Mouse (Mus musculus): ENCODE data around the gene Mafb. TPM values are rescaled to one million over a fixed set of nuclear protein-coding genes. Genes with fewer than 3 reads are reported as not detected.

The Mafb gene
- polyA plus RNA-seq, 1 experiment from 2014 or later, result 3.0 TPM

GRCm38 (mm10) chr2:160340121-160340520 lies 26.7 kb downstream of the Mafb start:
- WGBS (ENCODE audit: insufficient replicate concordance), result 40% methylated on average over 4 of the region's 4 CpGs
- no peaks in the 10 kb centered on the region for H3K9me3 ChIP-seq (replicated peaks)
- H3K27ac ChIP-seq, result no peak overlapping the region
- no peak overlapping the region for H3K4me2 ChIP-seq
- ATAC-seq, result no peak
- H3K9ac ChIP-seq, result no peak overlapping the region
- H3K4me1 ChIP-seq, result no peaks in the 10 kb centered on the region
- no peak overlapping the region for H3K4me3 ChIP-seq
- 0 out of 2 replicates have a peak, but pooled peaks cover 5% of the 10 kb centered on the region for H3K27me3 ChIP-seq (replicated peaks)
- H3K36me3 ChIP-seq, result no peaks in the 10 kb centered on the region

GRCm38 (mm10) chr2:160339595-160339994 lies 27.3 kb downstream of the Mafb start:
- Histone ChIP-seq H3K9me3 (replicated peaks) (no peaks in the 10 kb centered on the region), H3K4me2 (no peak overlapping the region), H3K4me1 (no peaks in the 10 kb centered on the region), H3K36me3 (no peaks in the 10 kb centered on the region), H3K27ac (no peak overlapping the region), H3K9ac (no peak overlapping the region), H3K4me3 (no peak overlapping the region), H3K27me3 (replicated peaks) (0 out of 2 replicates have a peak, but pooled peaks cover 5% of the 10 kb centered on the region)
- 61% methylated on average over 5 of the region's 5 CpGs for WGBS (ENCODE audit: insufficient replicate concordance)
- ATAC-seq, result no peak

GRCm38 (mm10) chr2:160336053-160336452 lies 30.8 kb downstream of the Mafb start:
- 50% methylated on average over 2 of the region's 2 CpGs for WGBS (ENCODE audit: insufficient replicate concordance)
- H3K9ac ChIP-seq, result no peak overlapping the region
- no peak for ATAC-seq

GRCm38 (mm10) chr2:160335043-160335442 lies 31.8 kb downstream of the Mafb start:
- H3K27me3 ChIP-seq (replicated peaks), result 0 out of 2 replicates have a peak, but pooled peaks cover 5% of the 10 kb centered on the region
- no peak overlapping the region for H3K9ac ChIP-seq
- H3K36me3 ChIP-seq, result no peaks in the 10 kb centered on the region
- no peak for ATAC-seq
- H3K4me1 ChIP-seq, result no peaks in the 10 kb centered on the region
- H3K27ac ChIP-seq, result no peak overlapping the region
- WGBS (ENCODE audit: insufficient replicate concordance), result 12% methylated on average over 1 of the region's 1 CpGs
- H3K9me3 ChIP-seq (replicated peaks), result no peaks in the 10 kb centered on the region
- no peak overlapping the region for H3K4me2 ChIP-seq
- H3K4me3 ChIP-seq, result no peak overlapping the region

More at GRCm38 (mm10) chr2:160336053-160336452, 30.8 kb downstream of the Mafb start:
- no peak overlapping the region for H3K27ac ChIP-seq
- no peak overlapping the region for H3K4me2 ChIP-seq
- no peaks in the 10 kb centered on the region for H3K9me3 ChIP-seq (replicated peaks)
- no peak overlapping the region for H3K4me3 ChIP-seq
- H3K4me1 ChIP-seq, result no peaks in the 10 kb centered on the region
- no peaks in the 10 kb centered on the region for H3K36me3 ChIP-seq
- 0 out of 2 replicates have a peak, but pooled peaks cover 5% of the 10 kb centered on the region for H3K27me3 ChIP-seq (replicated peaks)

DNA sequence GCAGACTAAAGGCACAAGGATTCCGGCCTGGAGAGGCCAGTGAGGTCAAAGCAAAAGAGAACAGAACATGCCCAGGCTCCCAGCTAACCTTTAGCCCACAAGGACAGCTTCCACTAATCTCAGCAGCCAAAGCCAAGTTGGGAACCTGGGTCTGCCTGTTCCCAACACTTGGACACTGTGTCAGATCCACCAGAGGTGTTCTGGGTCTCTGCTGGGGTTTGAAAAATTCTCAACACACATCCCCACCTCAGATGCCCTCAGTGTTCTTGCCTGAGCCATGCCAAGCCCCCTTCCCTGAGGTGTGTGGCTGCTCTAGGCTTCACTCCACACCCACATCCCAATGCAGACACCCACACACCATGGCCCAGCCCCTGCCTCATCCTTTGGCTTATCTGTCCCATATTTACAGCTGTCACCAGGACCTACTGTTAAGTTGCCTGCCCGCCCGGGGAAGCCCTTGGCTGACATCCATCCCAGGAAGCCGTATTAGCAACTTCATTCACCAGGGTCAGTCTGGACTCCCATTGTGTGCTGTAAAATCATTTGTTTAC lies 32.7 kb downstream of the Mafb start, which contains the start of gene Gm826:
Gm826 (minus strand) TSS at position 52 of the 551 bp plus-strand sequence.
- Histone ChIP-seq H3K9me3 (replicated peaks) (no peaks in the 10 kb centered on the region), H3K36me3 (no peaks in the 10 kb centered on the region), H3K27ac (no peak within 1 kb of the TSS), H3K4me2 (no peak within 1 kb of the TSS), H3K4me1 (no peaks in the 10 kb centered on the region), H3K4me3 (no peak within 1 kb of the TSS), H3K27me3 (replicated peaks) (0 out of 2 replicates have a peak, but pooled peaks cover 5% of the 10 kb centered on the region), H3K9ac (no peak within 1 kb of the TSS)
- 53% methylated on average over 4 of the region's 4 CpGs for WGBS (ENCODE audit: insufficient replicate concordance)
- ATAC-seq, result no peak

GRCm38 (mm10) chr2:160332516-160333325 lies 34.1 kb downstream of the Mafb start:
- H3K9ac ChIP-seq, result no peak overlapping the region
- H3K4me3 ChIP-seq, result no peak overlapping the region
- peaks cover 7% of the 10 kb centered on the region for H3K4me1 ChIP-seq
- H3K27ac ChIP-seq, result no peak overlapping the region
- 59% methylated on average over 12 of the region's 12 CpGs for WGBS (ENCODE audit: insufficient replicate concordance)
- ATAC-seq, result no peak
- no peak overlapping the region for H3K4me2 ChIP-seq
- H3K9me3 ChIP-seq (replicated peaks), result no peaks in the 10 kb centered on the region
- H3K36me3 ChIP-seq, result no peaks in the 10 kb centered on the region
- H3K27me3 ChIP-seq (replicated peaks), result 0 out of 2 replicates have a peak, but pooled peaks cover 5% of the 10 kb centered on the region

- 37% methylated on average over 9 of the region's 9 CpGs for WGBS (ENCODE audit: insufficient replicate concordance)
- H3K4me2 ChIP-seq, result no peak overlapping the region
- H3K4me3 ChIP-seq, result no peak overlapping the region
- peaks cover 16% of the 10 kb centered on the region for H3K4me1 ChIP-seq
- no peak overlapping the region for H3K9ac ChIP-seq
- ATAC-seq, result no peak
- no peaks in the 10 kb centered on the region for H3K27me3 ChIP-seq (replicated peaks)
- H3K9me3 ChIP-seq (replicated peaks), result no peaks in the 10 kb centered on the region
- H3K36me3 ChIP-seq, result no peaks in the 10 kb centered on the region
- H3K27ac ChIP-seq, result no peak overlapping the region
Observed at GRCm38 (mm10) chr2:160328886-160329285, 38.0 kb downstream of the Mafb start.

DNA sequence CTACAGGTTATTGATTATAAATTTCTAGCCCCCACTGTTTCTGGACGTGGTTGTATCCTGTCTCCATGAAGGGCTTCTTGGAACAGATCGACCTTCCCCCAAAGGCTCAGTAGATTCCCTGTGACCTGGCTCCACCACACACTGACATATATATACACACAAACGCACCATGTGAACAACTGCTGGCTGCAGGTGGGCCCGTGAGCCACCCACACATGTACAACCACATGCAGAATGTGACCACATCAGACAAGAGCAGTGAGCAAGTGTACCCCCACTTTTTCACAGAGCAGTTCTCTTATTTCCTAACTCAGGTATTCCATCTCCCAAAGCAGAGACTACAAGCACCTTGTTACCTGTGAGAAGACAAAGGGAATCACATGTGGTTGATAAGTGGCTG lies 39.1 kb downstream of the Mafb start:
- 50% methylated on average over 4 of the region's 4 CpGs for WGBS (ENCODE audit: insufficient replicate concordance)
- H3K9ac ChIP-seq, result no peak overlapping the region
- peaks cover 16% of the 10 kb centered on the region for H3K4me1 ChIP-seq
- H3K27ac ChIP-seq, result no peak overlapping the region
- no peak overlapping the region for H3K4me3 ChIP-seq
- no peaks in the 10 kb centered on the region for H3K27me3 ChIP-seq (replicated peaks)
- H3K9me3 ChIP-seq (replicated peaks), result no peaks in the 10 kb centered on the region
- no peak overlapping the region for H3K4me2 ChIP-seq
- ATAC-seq, result 0 out of 2 replicates have a peak, but pooled peaks have one; percentile 5
- H3K36me3 ChIP-seq, result no peaks in the 10 kb centered on the region

GRCm38 (mm10) chr2:160327167-160327566 lies 39.7 kb downstream of the Mafb start:
- Histone ChIP-seq H3K9ac (no peak overlapping the region; the same call in 1 of the 2 replicates), H3K4me3 (0 out of 2 replicates have a peak overlapping the region, but pooled peaks have one; percentile 12), H3K27me3 (replicated peaks) (no peaks in the 10 kb centered on the region), H3K4me2 (peak overlapping the region; percentile 39), H3K27ac (peak overlapping the region; percentile 57), H3K4me1 (peaks cover 16% of the 10 kb centered on the region), H3K36me3 (no peaks in the 10 kb centered on the region), H3K9me3 (replicated peaks) (no peaks in the 10 kb centered on the region)
- peak; percentile 65 for ATAC-seq
- WGBS (ENCODE audit: insufficient replicate concordance), result 6% methylated on average over 4 of the region's 4 CpGs

DNA sequence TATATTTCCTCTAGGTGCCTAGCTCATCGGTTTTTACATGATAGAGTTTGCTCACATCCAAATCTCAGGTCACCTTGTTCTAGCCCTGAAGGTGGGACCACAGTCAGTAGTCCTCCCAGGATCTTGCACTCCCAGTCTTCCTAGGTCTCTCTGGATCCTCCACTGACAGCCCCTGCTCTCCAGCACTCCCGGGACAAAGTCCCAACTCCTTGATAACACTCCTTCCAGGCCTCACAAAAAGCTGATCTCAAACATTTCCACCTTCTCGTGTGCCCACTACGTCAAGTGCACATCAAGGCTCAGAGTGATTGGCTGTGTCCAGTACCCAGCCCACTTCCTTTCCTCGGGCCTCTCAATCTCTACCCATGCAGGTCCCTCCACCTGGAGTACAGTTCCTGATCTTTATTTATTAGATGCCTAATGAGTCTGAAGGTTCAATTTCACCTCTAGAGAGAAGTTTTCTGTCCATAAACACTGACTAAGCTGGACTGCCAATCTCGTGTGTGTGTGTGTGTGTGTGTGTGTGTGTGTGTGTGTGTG lies 41.7 kb downstream of the Mafb start:
- Histone ChIP-seq H3K4me3 (no peak overlapping the region), H3K4me1 (peaks cover 16% of the 10 kb centered on the region), H3K27me3 (replicated peaks) (no peaks in the 10 kb centered on the region), H3K9ac (no peak overlapping the region), H3K9me3 (replicated peaks) (no peaks in the 10 kb centered on the region), H3K36me3 (no peaks in the 10 kb centered on the region), H3K4me2 (no peak overlapping the region), H3K27ac (no peak overlapping the region)
- WGBS (ENCODE audit: insufficient replicate concordance), result 53% methylated on average over 6 of the region's 6 CpGs
- ATAC-seq, result no peak

DNA sequence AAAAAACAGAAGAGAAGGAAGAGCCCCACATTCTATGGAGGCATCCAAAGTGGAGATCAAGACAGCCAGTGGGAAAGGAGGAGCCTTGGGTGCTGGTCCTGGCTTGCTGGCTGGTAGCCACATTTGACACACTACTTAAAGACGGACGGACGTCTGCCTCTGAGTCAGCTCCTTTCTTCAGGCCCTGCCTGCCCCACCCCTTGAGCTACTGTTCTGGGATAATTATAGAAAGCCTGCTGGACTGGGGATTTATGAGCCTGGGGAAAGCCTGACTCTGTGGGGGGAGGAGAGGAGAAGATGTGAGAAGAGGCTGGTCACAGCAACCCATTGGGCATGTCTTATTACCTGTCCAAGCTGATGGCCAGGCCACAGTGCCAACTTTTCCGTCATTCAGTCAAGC lies 45.0 kb downstream of the Mafb start:
- no peak for ATAC-seq
- H3K27ac ChIP-seq, result no peak overlapping the region
- 44% methylated on average over 4 of the region's 4 CpGs for WGBS (ENCODE audit: insufficient replicate concordance)

DNA sequence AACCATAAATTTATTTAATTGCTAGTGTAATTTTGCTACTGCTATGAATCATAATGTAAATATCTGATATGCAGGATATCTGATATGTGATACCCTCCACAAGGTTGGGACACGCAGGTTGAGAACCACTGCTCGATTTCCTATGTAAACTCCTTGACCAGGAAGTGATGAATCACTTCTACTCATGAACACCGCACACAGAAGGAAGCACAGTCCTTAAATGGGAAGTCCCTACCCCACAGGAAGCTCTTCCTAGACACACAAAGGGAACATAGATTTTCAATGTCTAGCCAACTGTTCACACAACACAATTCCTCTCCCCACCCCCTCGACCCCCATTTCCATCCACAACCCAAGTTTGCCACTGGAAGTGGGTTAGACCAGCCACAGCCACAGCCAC lies 48.6 kb downstream of the Mafb start:
- H3K4me1 ChIP-seq, result no peaks in the 10 kb centered on the region
- no peak overlapping the region for H3K27ac ChIP-seq
- ATAC-seq, result no peak
- H3K4me2 ChIP-seq, result no peak overlapping the region
- H3K9ac ChIP-seq, result no peak overlapping the region
- H3K4me3 ChIP-seq, result no peak overlapping the region
- WGBS (ENCODE audit: insufficient replicate concordance), result 16% methylated on average over 4 of the region's 4 CpGs
- H3K27me3 ChIP-seq (replicated peaks), result no peaks in the 10 kb centered on the region
- no peaks in the 10 kb centered on the region for H3K36me3 ChIP-seq
- no peaks in the 10 kb centered on the region for H3K9me3 ChIP-seq (replicated peaks)

More for the DNA sequence above, 45.0 kb downstream of the Mafb start:
- no peak overlapping the region for H3K9ac ChIP-seq
- H3K4me3 ChIP-seq, result no peak overlapping the region
- H3K36me3 ChIP-seq, result no peaks in the 10 kb centered on the region
- no peaks in the 10 kb centered on the region for H3K27me3 ChIP-seq (replicated peaks)
- H3K4me1 ChIP-seq, result peaks cover under 1% of the 10 kb centered on the region; the same call in 1 of the 2 replicates
- no peak overlapping the region for H3K4me2 ChIP-seq
- no peaks in the 10 kb centered on the region for H3K9me3 ChIP-seq (replicated peaks)

Data from liver, embryonic 12.5 days (tissue).